Mouse (Mus musculus): ENCODE measurements around the gene Rab27a.
"Not testable (repeated sequence)": the region's sequence is repeated elsewhere in the genome, so short reads cannot be mapped to it uniquely, and the experiment has no call there.

Rab27a gene

GRCm38 (mm10) chr9:73090121-73090520 is 45.5 kb downstream of the Rab27a start:
- DNase-seq (ENCODE audit: low read depth, low spot score) = no peak

GRCm38 (mm10) chr9:73091747-73092146 is 47.1 kb downstream of the Rab27a start:
- DNase-seq (ENCODE audit: low read depth, low spot score) = peak; percentile 71

- DNase-seq (ENCODE audit: low read depth, low spot score) = no peak
These were observed 49.9 kb downstream of the Rab27a start for GRCm38 (mm10) chr9:73094580-73094979.

DNA sequence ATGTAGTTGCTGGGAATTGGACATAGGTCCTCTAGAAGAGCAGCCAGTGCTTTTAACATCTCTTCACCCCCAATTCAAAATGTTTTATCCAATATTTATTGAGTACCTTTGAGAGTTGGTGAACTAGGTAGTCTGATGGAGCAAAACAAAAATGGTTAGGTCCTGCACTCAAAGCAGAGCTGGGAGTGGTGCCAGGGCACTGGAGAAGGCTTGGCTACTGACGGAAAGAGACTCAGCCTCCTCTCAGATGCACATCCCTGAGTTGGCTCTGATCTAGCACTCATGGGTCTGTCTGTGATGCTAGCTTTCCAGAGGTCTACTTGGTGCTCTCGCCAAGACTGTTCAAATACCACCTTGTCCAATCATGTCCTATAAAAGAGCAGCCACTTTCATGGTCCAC is 53.2 kb downstream of the Rab27a start:
- no peak for DNase-seq (ENCODE audit: low read depth, low spot score)

DNA sequence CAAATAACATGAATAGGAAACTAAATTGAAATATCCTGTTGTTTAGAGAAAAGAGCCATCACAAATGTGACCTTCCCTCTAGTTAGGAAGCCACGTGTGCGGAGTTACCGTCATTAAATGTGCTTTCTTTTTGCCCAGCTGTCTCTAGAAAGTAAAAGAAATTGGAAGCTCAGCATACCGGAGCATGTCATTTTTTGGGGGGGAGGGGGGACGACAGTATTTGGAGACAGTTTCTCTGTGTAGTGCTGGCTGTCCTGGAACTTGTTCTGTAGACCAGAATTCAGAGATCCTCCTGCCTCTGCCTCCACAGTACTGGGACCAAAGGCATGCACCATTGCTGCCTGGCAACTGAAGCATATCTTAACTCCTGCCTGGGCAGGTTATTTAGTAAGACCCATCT is 56.9 kb downstream of the Rab27a start, which contains the start of gene Khdc3:
TSS of gene Khdc3 (plus strand) at position 301 of the 400 bp plus-strand sequence.
- no peak for DNase-seq (ENCODE audit: low read depth, low spot score)

- no peak for DNase-seq (ENCODE audit: low read depth, low spot score)
These were observed 57.5 kb downstream of the Rab27a start, which contains the start of gene Gm20509 for GRCm38 (mm10) chr9:73102181-73102580. Gm20509 (plus strand) TSS chr9:73102470.

DNA sequence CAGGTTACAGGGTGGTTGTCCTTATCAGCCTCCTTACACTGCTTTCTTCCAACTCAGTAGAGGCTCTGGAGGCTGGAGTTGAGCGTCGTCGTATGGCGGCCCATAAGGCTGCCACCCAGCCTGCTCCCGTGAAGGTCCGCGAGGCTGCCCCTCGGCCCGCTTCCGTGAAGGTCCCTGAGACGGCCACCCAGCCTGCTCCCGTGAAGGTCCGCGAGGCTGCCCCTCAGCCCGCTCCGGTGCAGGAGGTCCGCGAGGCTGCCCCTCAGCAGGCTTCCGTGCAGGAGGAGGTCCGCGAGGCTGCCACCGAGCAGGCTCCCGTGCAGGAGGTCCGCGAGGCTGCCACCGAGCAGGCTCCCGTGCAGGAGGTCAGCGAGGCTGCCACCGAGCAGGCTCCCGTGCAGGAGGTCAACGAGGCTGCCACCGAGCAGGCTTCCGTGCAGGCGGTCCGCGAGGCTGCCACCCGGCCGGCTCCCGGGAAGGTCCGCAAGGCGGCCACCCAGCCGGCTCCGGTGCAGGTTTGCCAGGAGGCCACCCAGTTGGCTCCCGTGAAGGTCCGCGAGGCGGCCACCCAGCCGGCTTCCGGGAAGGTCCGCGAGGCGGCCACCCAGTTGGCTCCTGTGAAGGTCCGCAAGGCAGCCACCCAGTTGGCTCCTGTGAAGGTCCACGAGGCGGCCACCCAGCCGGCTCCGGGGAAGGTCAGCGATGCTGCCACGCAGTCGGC is 58.7 kb downstream of the Rab27a start:
- DNase-seq (ENCODE audit: low read depth, low spot score) = peak; percentile 59

DNA sequence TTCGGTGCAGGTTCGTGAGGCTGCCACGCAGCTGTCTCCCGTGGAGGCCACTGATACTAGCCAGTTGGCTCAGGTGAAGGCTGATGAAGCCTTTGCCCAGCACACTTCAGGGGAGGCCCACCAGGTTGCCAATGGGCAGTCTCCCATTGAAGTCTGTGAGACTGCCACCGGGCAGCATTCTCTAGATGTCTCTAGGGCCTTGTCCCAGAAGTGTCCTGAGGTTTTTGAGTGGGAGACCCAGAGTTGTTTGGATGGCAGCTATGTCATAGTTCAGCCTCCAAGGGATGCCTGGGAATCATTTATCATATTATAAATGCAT is 59.2 kb downstream of the Rab27a start:
- no peak for DNase-seq (ENCODE audit: low read depth, low spot score)

- no peak for DNase-seq (ENCODE audit: low read depth, low spot score)
These were observed 60.5 kb downstream of the Rab27a start for GRCm38 (mm10) chr9:73105141-73105540.

GRCm38 (mm10) chr9:73105771-73106170 is 61.1 kb downstream of the Rab27a start:
- DNase-seq (ENCODE audit: low read depth, low spot score) = no peak

DNA sequence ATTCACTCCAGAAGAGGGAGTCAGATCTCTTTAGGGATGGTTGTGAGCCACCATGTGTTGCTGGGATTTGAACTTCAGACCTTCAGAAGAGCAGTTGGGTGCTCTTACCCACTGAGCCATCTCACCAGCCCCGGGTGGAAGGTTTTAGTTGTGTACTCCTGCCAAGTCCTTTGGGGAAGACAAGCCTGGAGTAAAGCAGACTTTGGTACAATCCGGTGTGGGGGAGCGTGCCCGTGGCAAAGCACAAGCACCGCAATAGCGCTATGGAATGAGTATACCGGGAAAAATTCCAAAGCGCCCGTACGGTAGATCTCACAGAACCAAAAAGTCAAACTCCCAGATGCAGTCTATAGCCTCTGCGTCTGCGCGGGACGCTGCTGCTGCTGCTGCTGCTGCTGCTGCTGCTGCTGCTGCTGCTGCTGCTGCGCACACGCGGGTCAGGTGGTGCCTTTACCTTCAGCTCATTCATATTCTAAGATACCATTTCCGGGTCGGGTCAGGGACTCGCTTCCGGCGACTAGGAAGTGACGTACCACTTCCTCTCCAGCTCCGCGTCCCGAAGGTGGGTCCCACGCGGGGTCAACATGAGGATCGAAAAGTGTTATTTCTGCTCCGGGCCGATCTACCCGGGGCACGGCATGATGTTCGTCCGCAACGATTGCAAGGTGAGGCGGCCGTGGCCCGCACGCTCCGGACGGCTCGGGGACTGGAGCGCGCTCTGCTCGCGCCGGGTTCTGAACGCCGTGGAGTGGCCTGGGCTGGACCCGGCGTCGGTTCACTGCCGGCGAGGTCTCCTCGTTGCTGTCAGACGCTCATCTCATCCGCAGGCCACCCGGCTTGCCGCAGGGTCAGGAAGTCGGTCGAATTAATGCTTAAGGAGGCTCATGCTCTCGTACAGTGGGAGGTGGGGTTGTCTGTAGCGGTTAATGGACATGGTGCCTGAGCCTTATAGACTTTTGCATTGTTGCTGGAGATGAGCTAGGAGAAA is 68.6 kb downstream of the Rab27a start, which contains the start of gene Rsl24d1:
TSS of gene Rsl24d1 (plus strand) at position 508 of the 988 bp plus-strand sequence.
- peak; percentile 91 for DNase-seq (ENCODE audit: low read depth, low spot score)

DNA sequence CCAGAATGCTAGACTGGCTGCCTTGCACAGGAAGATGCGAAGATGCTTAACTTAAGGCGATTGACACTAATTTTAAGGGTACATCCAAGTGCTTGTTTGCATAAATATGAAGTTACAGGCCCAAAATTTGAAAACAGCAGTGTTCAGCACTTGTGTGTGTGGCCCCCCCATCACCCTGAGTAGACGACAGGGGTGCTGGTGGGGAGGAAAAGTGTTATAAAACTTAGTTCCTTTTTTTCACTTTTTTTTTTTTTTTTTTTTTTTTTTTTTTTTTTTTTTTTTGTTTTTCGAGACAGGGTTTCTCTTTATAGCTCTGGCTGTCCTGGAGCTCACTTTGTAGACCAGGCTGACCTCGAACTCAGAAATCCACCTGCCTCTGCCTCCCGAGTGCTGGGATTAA is 72.0 kb downstream of the Rab27a start:
- not testable (repeated sequence) for DNase-seq (ENCODE audit: low read depth, low spot score)

GRCm38 (mm10) chr9:73118012-73118411 is 73.4 kb downstream of the Rab27a start:
- no peak for DNase-seq (ENCODE audit: low read depth, low spot score)

- DNase-seq (ENCODE audit: low read depth, low spot score) = no peak
These were observed 77.1 kb downstream of the Rab27a start for GRCm38 (mm10) chr9:73121735-73122134.

GRCm38 (mm10) chr9:73125043-73125570 is 80.5 kb downstream of the Rab27a start:
- no peak for DNase-seq (ENCODE audit: low read depth, low spot score)

GRCm38 (mm10) chr9:73127457-73127856 is 82.8 kb downstream of the Rab27a start:
- no peak for DNase-seq (ENCODE audit: low read depth, low spot score)

DNA sequence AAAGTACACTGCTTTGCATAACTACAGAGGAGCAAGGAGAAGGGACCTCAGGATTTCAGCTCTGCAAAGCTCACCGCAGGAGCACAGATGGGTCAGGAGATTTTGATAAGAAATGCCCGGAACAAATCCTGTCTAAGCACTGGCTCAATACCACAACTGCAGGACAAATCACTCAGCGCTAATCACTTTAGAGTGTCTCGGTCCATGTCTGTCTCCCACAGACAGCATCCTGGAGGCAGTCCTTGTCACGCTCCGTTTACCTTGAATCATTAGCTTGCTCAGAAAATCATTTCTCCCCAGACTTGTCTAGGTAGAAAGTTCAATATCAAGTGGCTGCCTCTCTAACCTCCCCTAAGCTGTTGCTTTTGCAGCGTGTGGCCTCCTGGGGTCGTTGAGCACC is 85.2 kb downstream of the Rab27a start:
- DNase-seq (ENCODE audit: low read depth, low spot score) = no peak

- DNase-seq (ENCODE audit: low read depth, low spot score) = no peak
These were observed 85.9 kb downstream of the Rab27a start for GRCm38 (mm10) chr9:73130529-73130928.

DNA sequence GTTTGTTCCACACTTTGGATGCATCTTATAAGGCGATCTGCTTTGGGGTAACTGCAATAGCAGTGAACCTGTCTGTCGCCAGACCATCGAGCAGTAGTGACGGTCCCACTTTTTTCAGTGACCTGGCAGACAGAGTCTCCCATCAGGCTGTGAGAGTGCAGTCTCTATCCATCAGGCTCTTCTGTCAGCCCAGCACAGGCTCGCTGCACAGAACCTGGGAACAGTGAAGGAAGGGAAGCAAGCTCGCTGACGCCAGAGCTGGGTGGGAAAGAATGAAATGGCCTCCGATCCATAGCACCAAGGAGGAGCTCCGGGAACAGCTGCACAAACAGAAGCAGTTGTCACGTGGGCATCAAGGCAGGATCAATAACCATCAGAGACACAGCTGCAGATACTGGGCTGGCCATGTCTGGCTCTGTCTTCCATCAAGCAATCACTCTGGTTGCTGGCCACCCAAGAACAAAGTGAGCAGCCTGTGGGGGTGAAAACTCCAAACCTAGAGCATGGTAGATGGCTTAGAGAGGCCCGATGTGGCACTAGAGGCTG is 92.8 kb downstream of the Rab27a start:
- peak; percentile 43 for DNase-seq (ENCODE audit: low read depth, low spot score)

All from mesoderm, embryonic 11.5 days (tissue).